Mouse (Mus musculus) brain, embryonic 14.5 days (tissue): Measurements from ENCODE around the gene Scamp1.

Experiments used
- CTCF ChIP-seq: fragments of 200-500 bp; IDR thresholded peaks from 2 replicates; pipeline ENCODE4 v1.5.1; 2012; ENCODE audit warnings: inconsistent platforms, mild to moderate bottlenecking, moderate library complexity, borderline replicate concordance; ENCODE audit not compliant: insufficient read depth, insufficient read length; ENCODE audit errors: extremely low read depth
- POLR2A ChIP-seq: fragments of 200-500 bp; IDR thresholded peaks from 2 replicates; pipeline ENCODE4 v1.6.1; 2012; ENCODE audit warnings: mild to moderate bottlenecking, inconsistent platforms, borderline replicate concordance; ENCODE audit not compliant: poor library complexity, insufficient read depth, insufficient read length, severe bottlenecking; ENCODE audit errors: extremely low read depth

GRCm38 (mm10) chr13:94242897-94243296 lies 42.8 kb downstream of the Scamp1 start:
- TF ChIP-seq POLR2A (no peak), CTCF (no peak)
